Mouse (Mus musculus) heart, adult 2 months (tissue): ENCODE measurements at regions not wholly inside any gene's neighbourhood (a gene's known extent, or its start where the extent isn't known, plus 50 kb on each side); places are given as distances from the start of the nearest gene placed in this dataset.

Source experiments
- CTCF ChIP-seq: fragments of 200-600 bp; IDR thresholded peaks from 2 replicates; pipeline ENCODE4 v1.8.1; 2022; ENCODE audit warnings: antibody characterized with exemption, mild to moderate bottlenecking, moderate library complexity
- POLR2A ChIP-seq: fragments of 200-500 bp; IDR thresholded peaks from 2 replicates; pipeline ENCODE4 v1.6.1; 2011; ENCODE audit warnings: mild to moderate bottlenecking, low read depth, low read length, control low read depth; ENCODE audit not compliant: insufficient read depth

DNA sequence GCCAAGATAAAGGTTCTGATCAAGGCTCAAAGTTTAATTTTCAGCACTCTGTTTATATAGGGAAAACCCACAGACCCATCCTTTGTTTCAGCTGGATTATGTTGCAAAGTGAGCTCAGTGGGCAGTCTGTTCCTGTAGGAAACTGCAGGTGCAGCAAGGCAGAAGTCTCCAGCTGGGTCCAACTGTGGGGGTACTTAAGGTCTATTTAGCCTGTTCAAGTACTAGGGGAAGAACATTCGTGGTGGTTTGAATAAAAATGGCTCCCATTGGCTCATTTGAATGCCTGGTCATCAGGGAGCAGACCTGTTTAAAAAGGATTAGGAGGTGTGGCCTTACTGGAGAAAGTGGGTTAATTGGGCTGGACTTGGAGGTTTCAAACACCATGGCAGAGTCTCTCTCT, 106.3 kb downstream of the 2410131K14Rik start:
- TF ChIP-seq CTCF: no peak
- TF ChIP-seq POLR2A: no peak
